Mouse (Mus musculus) layer of hippocampus, adult 18-20 months (tissue): Measurements from ENCODE around the gene Nfkb1. TPM values are rescaled to one million over a fixed set of nuclear protein-coding genes. Genes with fewer than 3 reads are reported as not detected.

Experiments used
- DNase-seq, 2 experiments: peaks; one replicate each; pipeline ENCODE4 v3.0.0; 2022; ENCODE audit warnings: low spot score in 2 of 2
- total RNA-seq, 2 experiments: library from RNA; stranded (reverse); gene quantifications; 2 replicates each; pipeline ENCODE4 v1.2.3; 2021

Gene Nfkb1
- total RNA-seq, 2 experiments from 2014 or later = 21.4 to 21.7 TPM

- DNase-seq = no peak
Measured at GRCm38 (mm10) chr3:135555192-135555591, 136.2 kb downstream of the Nfkb1 start.

GRCm38 (mm10) chr3:135552874-135553273, 138.5 kb downstream of the Nfkb1 start:
- no peak for DNase-seq

DNA sequence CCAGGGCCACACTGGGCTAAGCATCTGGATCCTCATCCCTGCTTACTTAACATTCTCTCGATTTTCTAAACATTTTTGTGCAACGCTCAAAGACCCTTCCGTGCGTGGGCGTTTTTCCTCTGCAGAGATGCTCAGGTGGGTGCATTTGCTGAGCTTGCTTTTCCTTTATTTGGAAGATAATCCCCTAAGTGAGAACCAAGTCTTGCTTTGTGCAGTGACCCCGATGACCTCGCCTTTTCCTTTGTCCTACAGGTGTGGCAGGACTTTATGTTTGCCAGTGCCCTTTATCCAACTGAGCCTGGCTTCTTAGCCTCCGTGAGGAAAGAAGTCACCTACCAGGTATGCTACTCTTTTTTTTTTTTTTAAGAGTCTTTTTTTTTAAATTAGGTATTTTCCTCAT, 144.0 kb downstream of the Nfkb1 start:
- no peak for DNase-seq

GRCm38 (mm10) chr3:135546212-135546923, 145.0 kb downstream of the Nfkb1 start:
- no peak for DNase-seq

Other genes with a start within 250 kb of the Nfkb1 start
- gene Manba, start 205.9 kb downstream of the Nfkb1 start, total RNA-seq = 1 to 10 TPM; 8.5 TPM
- gene Slc39a8, start 133.7 kb upstream of the Nfkb1 start, total RNA-seq = 1 to 10 TPM; 2.6 TPM